In genomic region chr11:121543287-121543856, GRCm38 (mm10) we compare ENCODE assay signal across 10 mouse cellular contexts. TPM values are rescaled to one million over a fixed set of nuclear protein-coding genes. Genes with fewer than 3 reads are reported as not detected.
DNase-seq lines count a peak whose midpoint lies in the region; ATAC-seq and TF ChIP-seq lines count a peak whose summit lies in the region.
"Had no signal": no experiment of that assay in that cellular context is flagged by ENCODE, and none has a peak within 500 bp of the region (broad histone marks: within the 10 kb centered on the region; RNA-seq: fewer than 3 reads in every experiment).

No protein-coding gene starts in this region.

- no peaks in the 10 kb centered on the region for H3K9me3 ChIP-seq in heart, postnatal 0 days (replicated peaks; ENCODE audit: control insufficient read depth, low read length)
- H3K9me3 ChIP-seq in intestine, embryonic 14.5 days (ENCODE audit: control insufficient read depth, low read length) = no peaks in the 10 kb centered on the region
- H3K9me3 ChIP-seq in liver, embryonic 16.5 days (replicated peaks; ENCODE audit: control insufficient read depth, low read length) = no peaks in the 10 kb centered on the region
- no peaks in the 10 kb centered on the region for H3K9me3 ChIP-seq in hindbrain, postnatal 0 days (ENCODE audit: low read length)

- TF ChIP-seq EP300 in heart, postnatal 0 days (IDR thresholded peaks at IDR 0.05; ENCODE audit: low read depth) = no peak

- H3K36me3 ChIP-seq in heart, postnatal 0 days (replicated peaks; ENCODE audit: control insufficient read depth, insufficient read depth, low read length) = 0 out of 2 replicates have a peak, but pooled peaks cover 6% of the 10 kb centered on the region
- H3K36me3 ChIP-seq in intestine, embryonic 14.5 days (ENCODE audit: control insufficient read depth, insufficient read depth, low read length) = peaks cover 12% of the 10 kb centered on the region
- H3K36me3 ChIP-seq in liver, embryonic 16.5 days (ENCODE audit: control insufficient read depth, insufficient read depth) = peaks cover 2% of the 10 kb centered on the region
- H3K36me3 ChIP-seq in hindbrain, postnatal 0 days (ENCODE audit: insufficient read depth, low read length) = no peaks in the 10 kb centered on the region

- DNase-seq in heart, postnatal 0 days (ENCODE audit: low spot score) = no peak
- no peak for DNase-seq in heart, postnatal 14 days
- DNase-seq in brain, adult 2 months (ENCODE audit: low read depth, low spot score) = peak; percentile 51
- DNase-seq in intestine, embryonic 14.5 days (ENCODE audit: low spot score) = no peak
- no peak for DNase-seq in hindbrain, postnatal 0 days (ENCODE audit: low spot score)
- DNase-seq in layer of hippocampus, adult 11-12 months (ENCODE audit: low spot score) = no peak

- TF ChIP-seq CTCF in heart, postnatal 0 days (IDR thresholded peaks at IDR 0.05; ENCODE audit: low read depth) = no peak
- no peak for TF ChIP-seq CTCF in hindbrain, postnatal 0 days (IDR thresholded peaks at IDR 0.05; ENCODE audit: low read depth)

- intact Hi-C loops in heart, postnatal 14 days (cut with DNase I) = no loop called here

- 76% methylated on average over 5 of the region's 5 CpGs for WGBS in heart, postnatal 0 days
- 81% methylated on average over 5 of the region's 5 CpGs for WGBS in intestine, embryonic 14.5 days
- 48% methylated on average over 5 of the region's 5 CpGs for WGBS in liver, embryonic 16.5 days (ENCODE audit: insufficient replicate concordance)
- 83% methylated on average over 5 of the region's 5 CpGs for WGBS in hindbrain, postnatal 0 days

- H3K4me3 ChIP-seq in heart, postnatal 0 days (ENCODE audit: low read depth, low read length) = no peak overlapping the region
- H3K4me3 ChIP-seq in intestine, embryonic 14.5 days (ENCODE audit: low read depth, low read length) = no peak overlapping the region
- 0 out of 2 replicates have a peak overlapping the region, but pooled peaks have one; percentile 11 for H3K4me3 ChIP-seq in liver, embryonic 16.5 days (ENCODE audit: low read depth, low read length)
- H3K4me3 ChIP-seq in hindbrain, postnatal 0 days (ENCODE audit: low read length) = no peak overlapping the region

- H3K27me3 ChIP-seq in heart, postnatal 0 days (ENCODE audit: control insufficient read depth, insufficient read depth, low read length) = no peaks in the 10 kb centered on the region
- H3K27me3 ChIP-seq in intestine, embryonic 14.5 days (replicated peaks; ENCODE audit: control insufficient read depth, insufficient read depth, low read length) = no peaks in the 10 kb centered on the region
- H3K27me3 ChIP-seq in liver, embryonic 16.5 days (ENCODE audit: control insufficient read depth, insufficient read depth, low read depth, low read length) = no peaks in the 10 kb centered on the region
- no peaks in the 10 kb centered on the region for H3K27me3 ChIP-seq in hindbrain, postnatal 0 days (ENCODE audit: insufficient read depth, low read length)

- no peak overlapping the region for H3K27ac ChIP-seq in heart, postnatal 0 days (ENCODE audit: low read depth)
- peak overlapping the region; percentile 69 for H3K27ac ChIP-seq in intestine, embryonic 14.5 days (ENCODE audit: low read depth)
- peak overlapping the region; percentile 84 for H3K27ac ChIP-seq in liver, embryonic 16.5 days (ENCODE audit: low read length)
- H3K27ac ChIP-seq in hindbrain, postnatal 0 days = no peak overlapping the region

- H3K4me1 ChIP-seq in heart, postnatal 0 days (ENCODE audit: control insufficient read depth, insufficient read depth) = no peaks in the 10 kb centered on the region
- peaks cover 14% of the 10 kb centered on the region; the same call in 1 of the 2 replicates for H3K4me1 ChIP-seq in intestine, embryonic 14.5 days (replicated peaks; ENCODE audit: control insufficient read depth, insufficient read depth, low read length)
- H3K4me1 ChIP-seq in liver, embryonic 16.5 days (ENCODE audit: control insufficient read depth, low read depth, low read length) = peaks cover 51% of the 10 kb centered on the region
- H3K4me1 ChIP-seq in hindbrain, postnatal 0 days (ENCODE audit: insufficient read depth, low read length) = no peaks in the 10 kb centered on the region

- no peak overlapping the region for H3K4me2 ChIP-seq in heart, postnatal 0 days (ENCODE audit: low read depth, low read length)
- no peak overlapping the region for H3K4me2 ChIP-seq in intestine, embryonic 14.5 days (ENCODE audit: low read length)
- H3K4me2 ChIP-seq in liver, embryonic 16.5 days (ENCODE audit: low read depth, low read length) = peak overlapping the region; percentile 46
- no peak overlapping the region for H3K4me2 ChIP-seq in hindbrain, postnatal 0 days (ENCODE audit: low read depth, low read length)

- H3K9ac ChIP-seq in heart, postnatal 0 days (replicated peaks; ENCODE audit: low read depth, low read length) = no peak overlapping the region
- H3K9ac ChIP-seq in intestine, embryonic 14.5 days (ENCODE audit: low read length) = no peak overlapping the region
- H3K9ac ChIP-seq in liver, embryonic 16.5 days (ENCODE audit: low read depth, low read length) = peak overlapping the region; percentile 44
- no peak overlapping the region for H3K9ac ChIP-seq in hindbrain, postnatal 0 days (replicated peaks; ENCODE audit: low read length)

- ATAC-seq in heart, postnatal 0 days (ENCODE audit: insufficient read depth, low read depth) = peak; percentile 27; the same call in 1 of the 2 replicates
- 0 out of 2 replicates have a peak, but pooled peaks have one; percentile 29 for ATAC-seq in intestine, embryonic 14.5 days (replicated peaks; ENCODE audit: low FRiP score, low TSS enrichment, low read depth)
- peak; percentile 76 for ATAC-seq in liver, embryonic 16.5 days (ENCODE audit: low read depth)
- ATAC-seq in activated CD4-positive, CD25-positive, alpha-beta regulatory T cell, adult 4 months = no peak
- no peak for ATAC-seq in hindbrain, postnatal 0 days

RNA-seq across cellular contexts. Expression of gene Zfp750, which starts 24.2 kb away (rescaled TPM):
- total RNA-seq in heart, postnatal 0 days (2014; rRNA removed; ENCODE audit: low replicate concordance) = 1.5 TPM in 1 of 2 replicates, not detected in the other
- polyA plus RNA-seq in heart, postnatal 0 days (2015; fragmentation: Nextera tagmentation; extraction: Ambion mirVana) = 0.10 and 0.11 TPM in 2 replicates
- total RNA-seq in heart, postnatal 14 days (2021) = not detected
- polyA plus RNA-seq in intestine, embryonic 14.5 days (2014; fragmentation: Nextera tagmentation; extraction: Ambion mirVana) = 0.19 and 0.38 TPM in 2 replicates
- 1.3 and 1.8 TPM in 2 replicates for polyA plus RNA-seq in liver, embryonic 16.5 days (2015; fragmentation: Nextera tagmentation; extraction: Ambion mirVana)
- polyA plus RNA-seq in activated CD4-positive, CD25-positive, alpha-beta regulatory T cell, adult 4 months (2017; shearing (Covaris generic)) = under 1 TPM; 0.70 to 0.97 TPM
- 0.05 TPM in 1 of 2 replicates, not detected in the other for total RNA-seq in hindbrain, postnatal 0 days (2014; rRNA removed)
- 0.18 and 0.21 TPM in 2 replicates for polyA plus RNA-seq in hindbrain, postnatal 0 days (2015; fragmentation: Nextera tagmentation; extraction: Ambion mirVana)
- total RNA-seq: common myeloid progenitor, adult 5-6 weeks had no signal
- polyA plus RNA-seq: heart, embryonic 14.5 days had no signal

Comparison
In these comparisons a context has a peak if more than half of its experiments do, and no peak if none do; other contexts are left out.
1. ATAC-seq: peak in heart, postnatal 0 days (single experiment), intestine, embryonic 14.5 days (single experiment) and liver, embryonic 16.5 days (single experiment); none in activated CD4-positive, CD25-positive, alpha-beta regulatory T cell, adult 4 months (single experiment) and hindbrain, postnatal 0 days (single experiment).
2. H3K27ac ChIP-seq: peak in intestine, embryonic 14.5 days (single experiment) and liver, embryonic 16.5 days (single experiment); none in heart, postnatal 0 days (single experiment) and hindbrain, postnatal 0 days (single experiment).